Mouse (Mus musculus): ENCODE data around the gene Tsks.

Gene Tsks

GRCm38 (mm10) chr7:44949922-44950321 lies 6.9 kb downstream of the Tsks start:
- in situ Hi-C loops (cut with MseI, MboI), result loop anchor here in 1 of 2 experiments (10.0 kb wide), 1 partner anchor 75 kb away; no protein-coding TSS in a partner anchor

GRCm38 (mm10) chr7:44951960-44952359 lies 9.0 kb downstream of the Tsks start:
- in situ Hi-C loops (cut with MseI, MboI), result loop anchor here in 1 of 2 experiments (10.0 kb wide), 1 partner anchor 77 kb away; no protein-coding TSS in a partner anchor

- in situ Hi-C loops (cut with MseI, MboI), result loop anchor here in 1 of 2 experiments (10.0 kb wide), 1 partner anchor 78 kb away; no protein-coding TSS in a partner anchor
Observed at GRCm38 (mm10) chr7:44952611-44953306, 9.8 kb downstream of the Tsks start.

- in situ Hi-C loops (cut with MseI, MboI), result loop anchor here in 1 of 2 experiments (10.0 kb wide), 1 partner anchor 79 kb away; no protein-coding TSS in a partner anchor
Observed at GRCm38 (mm10) chr7:44953561-44953960, 10.6 kb downstream of the Tsks start.

GRCm38 (mm10) chr7:44954091-44954885 lies 11.3 kb downstream of the Tsks start:
- in situ Hi-C loops (cut with MseI, MboI), result loop anchor here in 1 of 2 experiments (10.0 kb wide), 1 partner anchor 79 kb away; no protein-coding TSS in a partner anchor

GRCm38 (mm10) chr7:44955628-44956027 lies 12.6 kb downstream of the Tsks start:
- in situ Hi-C loops (cut with MseI, MboI), result loop anchor here in 1 of 2 experiments (5.0 to 10.0 kb wide), 2 partner anchors 33 to 81 kb away; no protein-coding TSS in a partner anchor

GRCm38 (mm10) chr7:44956266-44956665 lies 13.3 kb downstream of the Tsks start:
- in situ Hi-C loops (cut with MseI, MboI), result loop anchor here in 1 of 2 experiments (5.0 to 10.0 kb wide), 2 partner anchors 34 to 81 kb away; no protein-coding TSS in a partner anchor

GRCm38 (mm10) chr7:44957183-44957835 lies 14.3 kb downstream of the Tsks start:
- in situ Hi-C loops (cut with MseI, MboI), result loop anchor here in 1 of 2 experiments (5.0 to 10.0 kb wide), 2 partner anchors 35 to 83 kb away; no protein-coding TSS in a partner anchor

- in situ Hi-C loops (cut with MseI, MboI), result loop anchor here in 1 of 2 experiments (5.0 to 10.0 kb wide), 2 partner anchors 36 to 83 kb away; no protein-coding TSS in a partner anchor
Observed at GRCm38 (mm10) chr7:44958208-44958607, 15.2 kb downstream of the Tsks start.

GRCm38 (mm10) chr7:44959281-44959680 lies 16.3 kb downstream of the Tsks start:
- in situ Hi-C loops (cut with MseI, MboI), result loop anchor here in 1 of 2 experiments (5.0 to 10.0 kb wide), 2 partner anchors 37 to 84 kb away; no protein-coding TSS in a partner anchor

GRCm38 (mm10) chr7:44959874-44960511 lies 17.0 kb downstream of the Tsks start:
- in situ Hi-C loops (cut with MseI, MboI), result loop anchor here in 1 of 2 experiments (5.0 to 10.0 kb wide), 2 partner anchors 38 to 85 kb away; no protein-coding TSS in a partner anchor

- in situ Hi-C loops (cut with MseI, MboI), result no loop called here
Observed at GRCm38 (mm10) chr7:44960512-44960910, 17.5 kb downstream of the Tsks start.

- in situ Hi-C loops (cut with MseI, MboI), result no loop called here
Observed at GRCm38 (mm10) chr7:44962337-44962736, 19.3 kb downstream of the Tsks start.

- in situ Hi-C loops (cut with MseI, MboI), result no loop called here
Observed at GRCm38 (mm10) chr7:44962831-44963230, 19.8 kb downstream of the Tsks start.

- in situ Hi-C loops (cut with MseI, MboI), result no loop called here
Observed at GRCm38 (mm10) chr7:44964990-44965389, 22.0 kb downstream of the Tsks start.

GRCm38 (mm10) chr7:44965975-44966374 lies 23.0 kb downstream of the Tsks start:
- in situ Hi-C loops (cut with MseI, MboI), result no loop called here

GRCm38 (mm10) chr7:44966638-44967037 lies 23.6 kb downstream of the Tsks start:
- in situ Hi-C loops (cut with MseI, MboI), result no loop called here

- in situ Hi-C loops (cut with MseI, MboI), result no loop called here
Observed at GRCm38 (mm10) chr7:44970231-44970691, 27.3 kb downstream of the Tsks start.

GRCm38 (mm10) chr7:44971142-44971541 lies 28.1 kb downstream of the Tsks start:
- in situ Hi-C loops (cut with MseI, MboI), result no loop called here

- in situ Hi-C loops (cut with MseI, MboI), result no loop called here
Observed at GRCm38 (mm10) chr7:44973415-44974130, 30.6 kb downstream of the Tsks start.
